ENCODE assay signal across 17 mouse cellular contexts in genomic region chr7:141486239-141486638, GRCm38 (mm10).
"Had no signal": no experiment of that assay in that cellular context is flagged by ENCODE, and none has a peak within 500 bp of the region (broad histone marks: within the 10 kb centered on the region; RNA-seq: fewer than 3 reads in every experiment).

No protein-coding gene starts in this region.

- H3K4me3 ChIP-seq: midbrain, embryonic 10.5 days; midbrain, embryonic 12.5 days; myocyte; neural tube, embryonic 13.5 days; neural tube, embryonic 15.5 days; stomach, embryonic 15.5 days had no signal

- ATAC-seq: midbrain, embryonic 16.5 days had no signal

- H3K4me2 ChIP-seq: lung, embryonic 14.5 days; midbrain, embryonic 12.5 days; neural tube, embryonic 13.5 days; neural tube, embryonic 15.5 days; stomach, embryonic 15.5 days had no signal

- DNase-seq: lung, adult 18-20 months; lung, embryonic 14.5 days; lung, postnatal 10 days; lung, postnatal 4 days; midbrain, embryonic 14.5 days; right cerebral cortex, postnatal 14 days; thymus, adult 2 months; thymus, postnatal 25 days; thymus, postnatal 4 days had no signal

- H3K9me3 ChIP-seq: midbrain, embryonic 10.5 days; midbrain, embryonic 12.5 days; neural tube, embryonic 13.5 days; neural tube, embryonic 15.5 days; stomach, embryonic 15.5 days had no signal

- H3K9ac ChIP-seq: lung, embryonic 14.5 days; midbrain, embryonic 12.5 days; neural tube, embryonic 15.5 days; stomach, embryonic 15.5 days had no signal

- H3K27ac ChIP-seq: midbrain, embryonic 10.5 days; midbrain, embryonic 12.5 days; neural tube, embryonic 15.5 days; stomach, embryonic 15.5 days; stomach, postnatal 0 days had no signal

- H3K36me3 ChIP-seq: stomach, embryonic 15.5 days had no signal
